Mouse (Mus musculus) heart, adult 2 months (tissue): ENCODE results near the gene Tent4b.

ENCODE experiments used
- CTCF ChIP-seq: fragments of 200-600 bp; IDR thresholded peaks from 2 replicates; pipeline ENCODE4 v1.8.1; 2022; ENCODE audit warnings: antibody characterized with exemption, mild to moderate bottlenecking, moderate library complexity
- EP300 ChIP-seq: fragments of 200-500 bp; IDR thresholded peaks from 2 replicates; pipeline ENCODE4 v1.6.1; 2011; ENCODE audit warnings: low read depth, low read length, control low read depth; ENCODE audit not compliant: insufficient read depth
- POLR2A ChIP-seq: fragments of 200-500 bp; IDR thresholded peaks from 2 replicates; pipeline ENCODE4 v1.6.1; 2011; ENCODE audit warnings: mild to moderate bottlenecking, low read depth, low read length, control low read depth; ENCODE audit not compliant: insufficient read depth

GRCm38 (mm10) chr8:88198551-88198944 lies 465 bp upstream of the Tent4b start:
- TF ChIP-seq CTCF (no peak), EP300 (no peak), POLR2A (no peak)
